25 mouse cellular contexts compared by ENCODE assay signal in genomic region chr16:90051051-90051450, GRCm38 (mm10).
DNase-seq lines count a peak whose midpoint lies in the region; ATAC-seq and TF ChIP-seq lines count a peak whose summit lies in the region.
"Had no signal": no experiment of that assay in that cellular context is flagged by ENCODE, and none has a peak within 500 bp of the region (broad histone marks: within the 10 kb centered on the region; RNA-seq: fewer than 3 reads in every experiment).

No protein-coding gene starts in this region.

- no peak for TF ChIP-seq CTCF in gastrocnemius, adult 2 months (IDR thresholded peaks at IDR 0.05)

- no peaks in the 10 kb centered on the region for H3K27me3 ChIP-seq in midbrain, embryonic 15.5 days (replicated peaks)
- H3K27me3 ChIP-seq in midbrain, embryonic 10.5 days (ENCODE audit: low read depth, poor library complexity, severe bottlenecking): no peaks in the 10 kb centered on the region
- no peaks in the 10 kb centered on the region for H3K27me3 ChIP-seq in liver, embryonic 13.5 days
- H3K27me3 ChIP-seq in heart, embryonic 10.5 days (ENCODE audit: insufficient read depth, poor library complexity, severe bottlenecking): no peaks in the 10 kb centered on the region
- H3K27me3 ChIP-seq: embryonic facial prominence, embryonic 13.5 days; heart, embryonic 12.5 days; kidney, embryonic 15.5 days; midbrain, embryonic 13.5 days had no signal

- no peaks in the 10 kb centered on the region for H3K9me3 ChIP-seq in midbrain, embryonic 15.5 days
- no peaks in the 10 kb centered on the region for H3K9me3 ChIP-seq in midbrain, embryonic 10.5 days (replicated peaks)
- H3K9me3 ChIP-seq in liver, embryonic 13.5 days (replicated peaks): no peaks in the 10 kb centered on the region
- H3K9me3 ChIP-seq in heart, embryonic 10.5 days: no peaks in the 10 kb centered on the region
- H3K9me3 ChIP-seq: embryonic facial prominence, embryonic 13.5 days; heart, embryonic 12.5 days; kidney, embryonic 15.5 days; midbrain, embryonic 13.5 days had no signal

- no peak overlapping the region for H3K4me3 ChIP-seq in midbrain, embryonic 15.5 days
- no peak overlapping the region for H3K4me3 ChIP-seq in midbrain, embryonic 10.5 days
- H3K4me3 ChIP-seq in liver, embryonic 13.5 days (replicated peaks): no peak overlapping the region
- H3K4me3 ChIP-seq in gastrocnemius, adult 2 months: no peak overlapping the region
- H3K4me3 ChIP-seq in heart, embryonic 10.5 days: no peak overlapping the region
- H3K4me3 ChIP-seq: embryonic facial prominence, embryonic 13.5 days; heart, embryonic 12.5 days; kidney, embryonic 15.5 days; midbrain, embryonic 13.5 days had no signal

- ATAC-seq in midbrain, embryonic 15.5 days (replicated peaks): 0 out of 2 replicates have a peak, but pooled peaks have one; percentile 25
- ATAC-seq in liver, embryonic 13.5 days (ENCODE audit: low read depth): peak; percentile 82
- 0 out of 2 replicates have a peak, but pooled peaks have one; percentile 21 for ATAC-seq in megakaryocyte, adult 5-6 weeks (ENCODE audit: poor library complexity, severe bottlenecking)
- ATAC-seq: forebrain, postnatal 0 days; lung, postnatal 0 days; midbrain, embryonic 13.5 days had no signal

- WGBS in midbrain, embryonic 15.5 days: 91% methylated on average over 7 of the region's 7 CpGs
- 93% methylated on average over 7 of the region's 7 CpGs for WGBS in midbrain, embryonic 10.5 days
- WGBS in liver, embryonic 13.5 days (ENCODE audit: insufficient replicate concordance): 10% methylated on average over 7 of the region's 7 CpGs
- 72% methylated on average over 7 of the region's 7 CpGs for WGBS in heart, embryonic 10.5 days

- DNase-seq in midbrain, embryonic 10.5 days (ENCODE audit: low spot score): no peak
- no peak for DNase-seq in liver, embryonic 13.5 days
- no peak for DNase-seq in kidney, postnatal 25 days
- DNase-seq in gastrocnemius, adult 2 months: no peak
- DNase-seq in heart, embryonic 10.5 days (ENCODE audit: low spot score): no peak
- DNase-seq: adrenal gland, postnatal 14 days; cerebellum, adult 11 months; cerebellum, adult 9-11 months; forebrain, postnatal 0 days; gastrocnemius, postnatal 14 days; heart, postnatal 4 days; kidney, adult 18-20 months; kidney, postnatal 4 days; layer of hippocampus, postnatal 36 days; thymus, adult 2 months; thymus, postnatal 36 days had no signal

- H3K9ac ChIP-seq in midbrain, embryonic 15.5 days: no peak overlapping the region
- H3K9ac ChIP-seq in liver, embryonic 13.5 days: peak overlapping the region; percentile 17; the same call in 1 of the 2 replicates
- H3K9ac ChIP-seq: embryonic facial prominence, embryonic 13.5 days; forebrain, postnatal 0 days; heart, embryonic 12.5 days; hindbrain, embryonic 14.5 days; kidney, embryonic 15.5 days; midbrain, embryonic 13.5 days had no signal

- no peaks in the 10 kb centered on the region for H3K4me1 ChIP-seq in midbrain, embryonic 15.5 days
- peaks cover 13% of the 10 kb centered on the region for H3K4me1 ChIP-seq in midbrain, embryonic 10.5 days
- peaks cover 46% of the 10 kb centered on the region for H3K4me1 ChIP-seq in liver, embryonic 13.5 days (replicated peaks)
- H3K4me1 ChIP-seq in heart, embryonic 10.5 days: peaks cover 14% of the 10 kb centered on the region

- no peak overlapping the region for H3K27ac ChIP-seq in midbrain, embryonic 15.5 days
- no peak overlapping the region for H3K27ac ChIP-seq in midbrain, embryonic 10.5 days (replicated peaks)
- 0 out of 2 replicates have a peak overlapping the region, but pooled peaks have one; percentile 29 for H3K27ac ChIP-seq in liver, embryonic 13.5 days
- H3K27ac ChIP-seq in gastrocnemius, adult 2 months: no peak overlapping the region
- H3K27ac ChIP-seq in heart, embryonic 10.5 days: no peak overlapping the region
- H3K27ac ChIP-seq: embryonic facial prominence, embryonic 13.5 days; hindbrain, embryonic 14.5 days; kidney, embryonic 15.5 days; macrophage; midbrain, embryonic 13.5 days had no signal

- no peak overlapping the region for H3K4me2 ChIP-seq in midbrain, embryonic 15.5 days
- peak overlapping the region; percentile 10; the same call in 1 of the 2 replicates for H3K4me2 ChIP-seq in liver, embryonic 13.5 days
- H3K4me2 ChIP-seq: embryonic facial prominence, embryonic 13.5 days; heart, embryonic 12.5 days; hindbrain, embryonic 14.5 days; kidney, embryonic 15.5 days; midbrain, embryonic 13.5 days had no signal

- H3K36me3 ChIP-seq in midbrain, embryonic 15.5 days (replicated peaks): no peaks in the 10 kb centered on the region
- H3K36me3 ChIP-seq in midbrain, embryonic 10.5 days: peaks cover 5% of the 10 kb centered on the region
- H3K36me3 ChIP-seq in liver, embryonic 13.5 days: no peaks in the 10 kb centered on the region
- peaks cover 5% of the 10 kb centered on the region for H3K36me3 ChIP-seq in heart, embryonic 10.5 days

- intact Hi-C loops in gastrocnemius, adult 2 months (cut with DNase I): no loop called here

Comparison
In these comparisons a context has a peak if more than half of its experiments do, and no peak if none do; other contexts are left out.
1. ATAC-seq: peak in every context shown above with its lines; median percentile 82 in liver, embryonic 13.5 days; 25 in midbrain, embryonic 15.5 days; 21 in megakaryocyte, adult 5-6 weeks.